Mouse (Mus musculus): ENCODE data around the gene Gm20772. TPM values are rescaled to one million over a fixed set of nuclear protein-coding genes. Genes with fewer than 3 reads are reported as not detected.
"Not testable (repeated sequence)": the region's sequence is repeated elsewhere in the genome, so short reads cannot be mapped to it uniquely, and the experiment has no call there.

Gm20772 gene
- not detected in 2 replicates for polyA plus RNA-seq (2015; fragmentation: Nextera tagmentation; extraction: Ambion mirVana)

- H3K4me2 ChIP-seq; H3K27me3 ChIP-seq; H3K36me3 ChIP-seq (replicated peaks); H3K4me3 ChIP-seq (replicated peaks); H3K4me1 ChIP-seq (replicated peaks); H3K9me3 ChIP-seq (replicated peaks); ATAC-seq (ENCODE audit: insufficient read depth); H3K9ac ChIP-seq; H3K27ac ChIP-seq (replicated peaks): not testable (repeated sequence)
Measured at GRCm38 (mm10) chrY:17874441-17874840, at the start of gene Gm20772, which contains the start of gene Gm20831. TSS of gene Gm20772 (plus strand) at chrY:17874741. TSS of gene Gm20831 (plus strand) at chrY:17874741.

- WGBS (ENCODE audit: insufficient replicate concordance), result no CpG with 5 or more reads among the region's 3 CpGs
- not testable (repeated sequence) for H3K27me3 ChIP-seq; H3K9ac ChIP-seq; ATAC-seq (ENCODE audit: insufficient read depth); H3K9me3 ChIP-seq (replicated peaks); H3K27ac ChIP-seq (replicated peaks); H3K4me3 ChIP-seq (replicated peaks); H3K4me2 ChIP-seq; H3K36me3 ChIP-seq (replicated peaks); H3K4me1 ChIP-seq (replicated peaks)
Measured at GRCm38 (mm10) chrY:17846166-17846565, 28.4 kb upstream of the Gm20772 start, which contains the start of gene Gm21904. TSS of gene Gm21904 (minus strand) at chrY:17846266.

Other genes with a start within 250 kb of the Gm20772 start
- not detected in 2 replicates for gene Gm21904, start 28.5 kb upstream of the Gm20772 start, polyA plus RNA-seq (2015; fragmentation: Nextera tagmentation; extraction: Ambion mirVana)
- gene Gm20831, start within 50 bp of the Gm20772 start, polyA plus RNA-seq (2015; fragmentation: Nextera tagmentation; extraction: Ambion mirVana), result not detected in 2 replicates
- gene Srsy, start 62.6 kb downstream of the Gm20772 start, polyA plus RNA-seq (2015; fragmentation: Nextera tagmentation; extraction: Ambion mirVana), result not detected in 2 replicates
- not detected in 2 replicates for gene Gm21764, start 187.1 kb downstream of the Gm20772 start, polyA plus RNA-seq (2015; fragmentation: Nextera tagmentation; extraction: Ambion mirVana)
- not detected in 2 replicates for gene Ssty1, start 214.4 kb downstream of the Gm20772 start, polyA plus RNA-seq (2015; fragmentation: Nextera tagmentation; extraction: Ambion mirVana)

All from liver, embryonic 15.5 days (tissue).